Mouse (Mus musculus) lung, postnatal 14 days (tissue): ENCODE results near the gene Olfr1161.
"Not testable (repeated sequence)": the region's sequence is repeated elsewhere in the genome, so short reads cannot be mapped to it uniquely, and the experiment has no call there.

ENCODE experiments used
- DNase-seq: peaks from one replicate; pipeline ENCODE4 v3.0.0; 2021

The Olfr1161 gene

DNA sequence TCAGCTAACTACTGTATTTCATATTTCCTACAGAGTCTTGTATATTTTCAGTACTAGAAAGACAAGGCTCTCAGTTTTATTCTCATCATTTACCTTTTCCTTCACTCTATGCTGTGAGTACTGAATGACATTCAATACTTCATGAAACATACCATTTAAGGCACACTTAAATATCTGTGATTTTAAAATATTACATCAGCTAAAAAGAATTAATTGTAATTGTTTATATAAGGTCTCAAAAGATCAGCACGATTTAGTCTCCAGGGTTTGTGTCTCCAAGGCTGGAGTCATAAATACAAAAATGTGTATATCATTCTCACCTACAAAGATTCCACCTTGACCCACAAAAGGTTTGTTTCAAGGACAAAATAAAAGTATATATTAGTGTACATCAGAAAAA is at the start of gene Olfr1161:
Gene Olfr1161, plus strand, starts transcription at position 301 of the 400 bp plus-strand sequence.
- not testable (repeated sequence) for DNase-seq

DNA sequence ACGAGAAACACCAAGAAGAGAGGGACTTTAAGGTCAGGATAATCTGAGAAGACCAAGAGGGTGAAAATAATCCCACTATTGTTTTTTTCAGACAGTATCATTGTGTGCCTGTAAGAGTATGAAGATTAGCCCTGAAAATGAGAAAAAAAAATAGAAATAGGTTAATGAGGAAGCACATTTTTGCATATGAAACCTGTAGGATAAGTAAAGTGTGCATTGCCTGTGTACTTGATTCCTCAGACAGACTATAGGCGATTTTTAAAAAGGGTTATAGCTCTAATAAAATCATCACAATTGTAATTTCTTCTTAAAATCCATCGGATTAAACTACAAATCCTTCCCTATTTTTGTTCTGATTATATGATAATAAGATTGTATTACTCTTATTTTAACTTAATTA is 48.0 kb upstream of the Olfr1161 start, which contains the start of gene Olfr74:
Gene Olfr74, minus strand, starts transcription at position 101 of the 400 bp plus-strand sequence.
- no peak for DNase-seq

DNA sequence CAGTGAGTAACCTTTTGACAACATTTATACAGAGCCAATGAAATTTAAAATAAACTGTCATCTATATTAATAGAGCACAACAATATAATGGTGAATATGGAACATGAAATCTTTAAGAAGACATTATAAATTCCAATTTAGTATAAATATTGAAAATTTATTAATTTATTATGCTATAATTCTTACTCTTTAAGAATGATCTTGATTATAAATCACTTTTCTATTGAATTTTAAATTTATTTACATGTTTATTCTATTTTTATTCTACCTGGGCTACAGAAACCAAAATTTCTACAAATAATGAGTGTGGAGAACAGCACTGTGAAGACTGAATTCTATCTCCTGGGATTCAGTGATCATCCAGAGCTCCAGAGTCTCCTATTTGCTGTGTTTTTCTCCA is 32.8 kb upstream of the Olfr1161 start, which contains the start of gene Olfr1158:
Gene Olfr1158, plus strand, starts transcription at position 301 of the 400 bp plus-strand sequence.
- no peak for DNase-seq

DNA sequence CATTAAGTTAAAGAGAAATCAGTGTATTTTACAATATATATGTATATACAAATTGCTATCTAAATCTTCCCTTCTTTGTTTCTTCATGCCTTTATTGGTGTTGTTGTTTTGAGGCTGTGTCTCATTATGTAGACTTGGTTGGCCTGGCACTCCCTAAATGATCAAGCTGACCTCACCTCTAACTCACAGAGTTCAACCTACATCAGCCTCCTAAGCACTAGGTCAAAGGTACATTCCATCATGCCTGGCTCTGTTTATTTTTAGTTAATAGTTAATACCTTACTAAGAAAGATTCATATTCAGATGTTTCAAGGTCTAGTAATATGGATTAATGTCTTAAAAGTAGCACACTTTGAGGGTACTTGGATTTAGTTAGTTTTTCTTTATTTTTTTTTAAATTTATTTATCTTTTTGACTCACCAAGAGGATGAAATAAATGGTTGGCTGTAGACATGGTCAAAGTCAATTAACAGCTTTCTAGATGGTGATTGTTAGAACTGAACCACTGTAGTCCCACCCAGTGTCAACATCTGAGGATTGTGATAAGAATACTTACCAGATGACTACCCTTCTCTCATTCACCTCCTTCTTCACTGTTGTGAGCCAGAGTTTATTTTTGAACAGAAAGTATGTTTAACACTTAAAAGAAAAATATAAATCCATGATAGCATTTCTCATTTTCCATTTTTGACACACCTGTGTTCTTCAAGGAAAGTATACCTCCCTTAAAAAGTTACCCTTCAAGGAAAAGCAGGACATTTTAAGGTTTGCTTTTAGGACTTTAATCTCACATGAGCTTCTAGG is 14.9 kb upstream of the Olfr1161 start, which contains the start of gene Olfr1160:
Gene Olfr1160, minus strand, starts transcription at position 754 of the 804 bp plus-strand sequence.
- no peak for DNase-seq

DNA sequence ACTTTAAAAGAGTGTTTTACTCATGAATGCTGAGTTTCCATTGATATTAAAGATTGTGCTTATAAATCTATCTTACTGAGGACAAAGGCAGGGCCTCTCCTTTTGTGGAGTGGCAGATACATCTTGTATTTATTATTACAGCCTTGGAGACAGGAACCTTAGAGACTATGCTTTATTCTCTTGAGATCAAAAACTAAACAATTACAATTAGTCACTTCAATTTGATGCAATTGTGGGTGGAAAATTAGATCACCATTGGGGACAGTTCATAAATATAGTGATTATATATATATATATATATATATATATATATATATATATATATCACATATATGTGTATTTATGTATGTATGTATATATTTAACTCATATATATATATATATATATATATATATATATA is 15.0 kb downstream of the Olfr1161 start, which contains the start of gene Olfr73:
Gene Olfr73, minus strand, starts transcription at position 101 of the 400 bp plus-strand sequence.
- DNase-seq, result no peak

DNA sequence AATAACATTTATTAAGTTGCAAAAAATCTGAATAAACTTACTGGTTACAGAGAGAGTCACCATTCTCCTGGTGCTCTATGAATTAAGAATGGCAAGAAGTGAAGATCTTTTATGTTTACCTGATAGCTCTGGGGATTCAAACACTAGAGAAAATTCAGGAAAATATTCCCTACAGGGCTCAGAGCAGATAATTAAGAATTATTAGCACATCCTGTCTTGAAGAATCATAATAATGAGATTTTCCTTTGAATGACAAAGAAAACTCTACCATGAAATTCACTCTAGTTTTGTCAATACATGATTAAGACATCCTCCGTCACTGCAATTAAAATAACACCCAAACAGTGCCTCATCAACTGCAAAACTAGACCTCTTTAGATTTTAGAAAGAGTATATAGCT is 28.5 kb downstream of the Olfr1161 start, which contains the start of gene Olfr1162:
Gene Olfr1162, minus strand, starts transcription at position 101 of the 400 bp plus-strand sequence.
- DNase-seq, result no peak

DNA sequence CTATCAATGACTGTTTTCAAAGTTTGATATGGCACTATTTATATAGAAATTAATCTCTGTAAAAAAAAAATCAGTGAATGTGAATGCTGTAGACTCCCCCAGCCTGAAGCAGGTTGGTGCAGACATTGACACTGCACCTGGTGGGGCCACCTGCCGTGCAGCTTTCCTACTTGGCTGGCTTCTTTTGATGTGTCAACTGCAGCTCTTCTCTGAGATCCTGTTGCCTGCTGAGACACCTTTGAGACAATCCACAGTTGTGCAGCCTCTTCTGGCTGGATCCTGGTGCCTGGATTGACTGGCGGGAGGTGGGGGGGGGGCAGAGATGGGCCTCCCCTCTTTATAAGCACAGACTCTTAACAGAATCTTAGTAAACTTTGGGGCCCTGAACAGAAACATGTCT is 41.0 kb downstream of the Olfr1161 start:
- DNase-seq, result no peak

DNA sequence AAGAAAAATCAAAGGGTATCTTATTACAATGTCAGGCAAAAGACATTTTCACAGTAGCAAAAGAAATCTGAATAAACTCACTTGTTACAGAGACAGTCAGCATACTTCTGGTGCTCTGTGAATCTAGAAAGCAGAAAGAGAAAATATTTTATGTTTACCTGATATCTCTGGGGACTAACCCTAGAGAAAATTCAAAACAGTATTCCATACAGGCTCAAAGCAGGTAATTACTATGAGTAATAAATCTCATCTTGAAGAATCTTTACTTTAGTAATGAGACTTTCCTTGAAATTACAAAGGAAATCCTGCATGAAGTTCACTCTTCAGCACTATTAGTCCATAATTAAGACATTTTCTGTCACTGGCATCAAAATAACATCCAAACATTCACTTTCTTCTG is 49.2 kb downstream of the Olfr1161 start, which contains the start of gene Olfr1163:
Gene Olfr1163, minus strand, starts transcription at position 101 of the 400 bp plus-strand sequence.
- DNase-seq, result no peak
